Mouse (Mus musculus) cerebellum, postnatal 36 days (tissue): ENCODE measurements at regions not wholly inside any gene's neighbourhood (a gene's known extent, or its start where the extent isn't known, plus 50 kb on each side); places are given as distances from the start of the nearest gene placed in this dataset.

Experiments
- DNase-seq, 2 experiments: peaks; one replicate each; pipeline ENCODE4 v3.0.0; 2021 to 2022; ENCODE audit warnings: mixed read lengths in 2 of 2

GRCm38 (mm10) chr9:91561331-91561730 lies 195.7 kb upstream of the Zic1 start:
- DNase-seq, result no peak

- DNase-seq, result no peak
These were observed 194.2 kb upstream of the Zic1 start for GRCm38 (mm10) chr9:91559794-91560193.

GRCm38 (mm10) chr9:91547051-91547450 lies 181.4 kb upstream of the Zic1 start:
- peak; percentile 74 to 85 for DNase-seq

- DNase-seq, result peak; percentile 59 to 73
These were observed 179.8 kb upstream of the Zic1 start for GRCm38 (mm10) chr9:91545402-91545801.

GRCm38 (mm10) chr9:91528838-91529475 lies 163.3 kb upstream of the Zic1 start:
- no peak for DNase-seq

GRCm38 (mm10) chr9:91528388-91528787 lies 162.8 kb upstream of the Zic1 start:
- DNase-seq, result no peak

- peak; percentile 9 to 29 for DNase-seq
These were observed 154.9 kb upstream of the Zic1 start for GRCm38 (mm10) chr9:91520521-91520920.

- DNase-seq, result no peak
These were observed 144.1 kb upstream of the Zic1 start for GRCm38 (mm10) chr9:91509672-91510071.

GRCm38 (mm10) chr9:91503657-91504329 lies 138.2 kb upstream of the Zic1 start:
- DNase-seq, result no peak

GRCm38 (mm10) chr9:91476596-91476995 lies 111.0 kb upstream of the Zic1 start:
- DNase-seq, result no peak

- no peak for DNase-seq
These were observed 97.3 kb upstream of the Zic1 start for GRCm38 (mm10) chr9:91462713-91463425.

- DNase-seq, result no peak
These were observed 94.3 kb upstream of the Zic1 start for GRCm38 (mm10) chr9:91459921-91460320.

- DNase-seq, result no peak
These were observed 91.2 kb upstream of the Zic1 start for GRCm38 (mm10) chr9:91456843-91457242.

- DNase-seq, result no peak
These were observed 90.7 kb upstream of the Zic1 start for GRCm38 (mm10) chr9:91456253-91456823.

GRCm38 (mm10) chr9:91439106-91439505 lies 73.5 kb upstream of the Zic1 start:
- no peak for DNase-seq
